Mouse (Mus musculus): Measurements from ENCODE around the gene Gm6309.
"Not testable (repeated sequence)": the region's sequence is repeated elsewhere in the genome, so short reads cannot be mapped to it uniquely, and the experiment has no call there.

Gene Gm6309

GRCm38 (mm10) chr5:146170621-146171020 lies at the start of gene Gm6309:
Gene Gm6309, minus strand, starts transcription at chr5:146170721.
- DNase-seq = not testable (repeated sequence)

GRCm38 (mm10) chr5:146205537-146205936 lies 35.0 kb upstream of the Gm6309 start:
- peak; percentile 87 for DNase-seq

- DNase-seq = no peak
Observed at GRCm38 (mm10) chr5:146203921-146204320, 33.4 kb upstream of the Gm6309 start.

DNA sequence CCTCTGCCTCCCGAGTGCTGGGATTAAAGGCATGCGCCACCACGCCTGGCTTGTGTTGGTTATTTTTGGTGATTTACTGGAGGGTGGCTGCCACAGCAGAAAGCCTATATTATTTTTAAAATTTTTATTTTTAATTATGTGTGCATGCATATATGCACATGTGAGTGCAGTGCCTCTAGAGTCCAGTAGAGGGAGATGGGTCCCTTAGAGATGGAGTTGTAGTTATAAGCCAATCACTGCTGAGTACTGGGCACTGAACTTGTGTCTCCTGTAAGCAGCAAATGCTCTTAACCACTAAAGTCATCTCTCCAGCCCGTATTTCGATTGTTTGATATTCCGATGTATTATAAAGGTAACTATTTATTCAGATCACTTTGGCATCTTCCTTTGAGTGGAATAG lies 30.1 kb upstream of the Gm6309 start:
- no peak for DNase-seq

GRCm38 (mm10) chr5:146199540-146199939 lies 29.0 kb upstream of the Gm6309 start:
- no peak for DNase-seq

DNA sequence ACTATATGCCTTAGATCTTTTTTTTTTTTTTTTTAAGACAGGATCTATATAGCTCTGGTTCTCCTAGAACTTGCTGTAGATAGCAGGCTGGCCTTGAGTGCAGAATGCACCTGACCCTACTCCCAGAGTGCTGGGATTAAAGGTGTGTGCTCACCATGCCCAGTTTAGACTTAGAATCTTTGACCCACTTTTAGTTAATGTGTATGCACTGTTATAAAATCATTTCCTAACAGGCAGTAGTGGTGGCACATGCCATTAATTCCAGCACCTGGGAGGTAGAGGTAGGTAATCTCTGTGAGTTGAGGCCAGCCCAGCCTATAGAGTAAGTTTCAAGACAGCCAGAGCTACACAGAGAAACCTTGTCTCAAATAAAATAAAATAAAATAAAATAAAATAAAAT lies 28.6 kb upstream of the Gm6309 start:
- DNase-seq = peak; percentile 66

- DNase-seq = no peak
Observed at GRCm38 (mm10) chr5:146193360-146193759, 22.8 kb upstream of the Gm6309 start.

GRCm38 (mm10) chr5:146190501-146191269 lies 20.2 kb upstream of the Gm6309 start:
- DNase-seq = no peak

- DNase-seq = peak; percentile 49
Observed at GRCm38 (mm10) chr5:146190093-146190492, 19.6 kb upstream of the Gm6309 start.

DNA sequence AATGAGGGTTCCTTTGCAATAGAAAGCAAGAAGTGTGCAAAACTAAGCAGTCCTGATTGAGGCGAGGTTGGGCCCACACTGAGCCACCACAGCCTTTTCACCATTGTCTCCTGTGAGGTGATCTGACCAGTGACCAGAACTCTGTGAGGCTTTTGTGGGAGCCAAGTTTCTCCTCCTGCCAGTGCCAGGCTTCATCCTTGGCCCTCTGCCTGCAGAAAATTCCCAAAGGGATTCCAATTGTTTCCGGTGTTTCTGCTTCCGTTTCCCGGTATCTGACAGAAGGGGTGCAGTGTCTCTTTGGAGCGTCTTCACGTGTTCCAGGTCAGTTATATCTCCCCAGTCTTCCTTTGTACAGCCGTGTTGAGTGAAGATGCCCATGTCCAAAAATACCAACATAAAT lies 18.2 kb upstream of the Gm6309 start:
- no peak for DNase-seq

DNA sequence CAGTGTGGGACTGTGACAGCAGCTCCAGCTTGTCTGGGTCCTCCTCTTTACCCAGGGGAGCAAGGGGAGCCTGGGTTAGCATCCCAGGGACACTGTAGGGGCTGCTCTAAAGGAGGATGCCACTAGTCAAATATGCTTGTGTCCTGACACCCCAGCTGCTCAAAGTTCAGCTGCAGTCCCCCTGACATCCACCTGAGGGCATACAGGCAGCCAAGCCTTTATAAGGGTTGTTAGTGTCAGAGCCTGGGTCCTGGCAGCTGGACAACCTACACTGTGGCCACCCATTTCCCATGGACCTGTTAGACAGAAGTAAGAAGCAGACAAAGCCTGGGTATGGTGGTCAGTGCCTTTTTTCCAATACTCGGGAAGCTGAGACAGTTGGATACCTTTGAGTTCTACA lies 17.6 kb upstream of the Gm6309 start:
- peak; percentile 34 for DNase-seq

DNA sequence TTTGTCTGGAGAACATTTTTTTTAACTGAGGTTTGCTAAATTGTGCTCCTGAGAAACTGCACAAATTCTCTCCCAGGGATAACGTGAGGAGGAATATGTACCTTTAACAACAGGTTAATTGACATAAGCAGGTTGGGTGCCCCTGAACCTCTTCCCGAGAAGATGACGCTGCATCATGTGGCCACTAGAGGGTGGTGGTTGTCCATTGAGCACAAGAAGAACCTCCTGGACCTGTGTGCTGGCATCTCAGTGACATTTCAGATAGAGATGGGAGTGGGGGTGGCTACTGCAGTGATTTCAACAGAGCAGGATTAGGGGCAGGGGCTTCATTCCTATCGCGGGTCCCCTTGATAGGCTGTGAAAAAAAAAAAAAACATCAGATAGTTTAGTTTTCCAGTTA lies 16.9 kb upstream of the Gm6309 start:
- peak; percentile 76 for DNase-seq

- not testable (repeated sequence) for DNase-seq
Observed at GRCm38 (mm10) chr5:146185204-146185603, 14.7 kb upstream of the Gm6309 start, which contains the start of gene 1700001J03Rik. Gene 1700001J03Rik, minus strand, starts transcription at chr5:146185304.

- DNase-seq = peak; percentile 52
Observed at GRCm38 (mm10) chr5:146172744-146173143, 2.2 kb upstream of the Gm6309 start.

- DNase-seq = not testable (repeated sequence)
Observed at GRCm38 (mm10) chr5:146160439-146160838, 10.1 kb downstream of the Gm6309 start, which contains the start of gene Gm5565. Gene Gm5565, minus strand, starts transcription at chr5:146160539.

- DNase-seq = not testable (repeated sequence)
Observed at GRCm38 (mm10) chr5:146158326-146158725, 12.2 kb downstream of the Gm6309 start.

GRCm38 (mm10) chr5:146150454-146150853 lies 20.1 kb downstream of the Gm6309 start:
- DNase-seq = no peak

GRCm38 (mm10) chr5:146147903-146148302 lies 22.6 kb downstream of the Gm6309 start:
- no peak for DNase-seq
